Mouse (Mus musculus) G1E (cell line): ENCODE results near the gene Nudcd3. TPM values are rescaled to one million over a fixed set of nuclear protein-coding genes. Genes with fewer than 3 reads are reported as not detected.

ENCODE experiments used
- ATAC-seq: 2 replicates; pipeline ENCODE4 v1.8.0; 2016; ENCODE audit warnings: mild to moderate bottlenecking; ENCODE audit not compliant: insufficient number of reproducible peaks, poor library complexity, low FRiP score, severe bottlenecking; ENCODE audit errors: extremely low read depth
- DNase-seq: peaks from one replicate; pipeline ENCODE4 v3.0.0; 2012; ENCODE audit warnings: low spot score
- H3K27me3 ChIP-seq: 2 replicates; pipeline ENCODE4 v1.6.1; 2012; ENCODE audit warnings: mild to moderate bottlenecking, low read length, inconsistent platforms; ENCODE audit not compliant: insufficient read depth
- H3K36me3 ChIP-seq: replicated peaks from 2 replicates; pipeline ENCODE3; 2012; ENCODE audit warnings: mild to moderate bottlenecking, inconsistent platforms
- H3K4me1 ChIP-seq: 2 replicates; pipeline ENCODE4 v1.6.1; 2012; ENCODE audit warnings: low read depth, low read length, inconsistent platforms, mixed read lengths; ENCODE audit not compliant: insufficient read depth
- H3K4me3 ChIP-seq: 2 replicates; pipeline ENCODE4 v1.5.1; 2012; ENCODE audit warnings: low read depth, mild to moderate bottlenecking, inconsistent platforms, low read length, moderate library complexity, mixed read lengths
- H3K9me3 ChIP-seq: replicated peaks from 2 replicates; pipeline ENCODE4 v1.6.1; 2012; ENCODE audit warnings: inconsistent platforms
- CTCF ChIP-seq: IDR thresholded peaks from 2 replicates; pipeline ENCODE4 v1.5.1; 2012; ENCODE audit warnings: low read depth, low read length, inconsistent platforms, mixed read lengths
- GATA1 ChIP-seq: IDR thresholded peaks from 2 replicates; pipeline ENCODE4 v1.6.1; 2012; ENCODE audit warnings: borderline replicate concordance, low read length, inconsistent platforms, mixed read lengths
- GATA2 ChIP-seq: IDR thresholded peaks from 2 replicates; pipeline ENCODE4 v1.6.1; 2012; ENCODE audit warnings: low read depth, low read length, inconsistent platforms, borderline replicate concordance
- POLR2AphosphoS5 ChIP-seq: IDR thresholded peaks from 2 replicates; pipeline ENCODE4 v1.6.1; 2012; ENCODE audit warnings: low read depth, low read length, inconsistent platforms; ENCODE audit not compliant: insufficient replicate concordance
- TAL1 ChIP-seq: conservative IDR thresholded peaks from 2 replicates; pipeline ENCODE4 v1.6.1; 2012; ENCODE audit warnings: low read depth, low read length, inconsistent platforms, mixed read lengths
- polyA plus RNA-seq: library from polyadenylated mRNA; stranded (reverse); fragments of >175 nt; gene quantifications from 2 replicates; pipeline ENCODE4 v1.2.3, GENCODE M21; 2012
- total RNA-seq, 2 experiments: library from RNA; stranded (forward) in 1 of 2; stranded (reverse) in 1 of 2; fragments of 200-1000 nt in 1 of 2; fragments of >200 nt in 1 of 2; fragmentation: Nextera tagmentation in 1 of 2; gene quantifications; 2 replicates each; pipeline ENCODE4 v1.2.3; 2014 to 2017

The Nudcd3 gene
- total RNA-seq (2014; fragmentation: Nextera tagmentation) (17.6 and 18.1 TPM in 2 replicates), total RNA-seq (2017) (32.0 and 34.8 TPM in 2 replicates), polyA plus RNA-seq (21.7 and 25.7 TPM in 2 replicates)

- peak within 1 kb of the TSS; percentile 99 for H3K4me3 ChIP-seq
- 0 out of 2 replicates have a peak, but pooled peaks cover under 1% of the 10 kb centered on the region for H3K27me3 ChIP-seq
- H3K36me3 ChIP-seq: peaks cover 28% of the 10 kb centered on the region
- TF ChIP-seq CTCF (no peak), TAL1 (no peak), GATA2 (no peak), GATA1 (no peak), POLR2AphosphoS5 (no peak)
- ATAC-seq (peak; percentile 73), DNase-seq (peak; percentile 77)
- peaks cover 34% of the 10 kb centered on the region for H3K4me1 ChIP-seq
- H3K9me3 ChIP-seq: no peaks in the 10 kb centered on the region
Observed at GRCm38 (mm10) chr11:6200087-6200569, at the start of gene Nudcd3. Nudcd3 (minus strand) TSS chr11:6200415.

GRCm38 (mm10) chr11:6244707-6245106 is 44.5 kb upstream of the Nudcd3 start:
- H3K4me1 ChIP-seq: no peaks in the 10 kb centered on the region
- DNase-seq (no peak), ATAC-seq (no peak)
- H3K4me3 ChIP-seq: no peak overlapping the region
- H3K36me3 ChIP-seq: no peaks in the 10 kb centered on the region
- no peaks in the 10 kb centered on the region for H3K9me3 ChIP-seq
- peaks cover 6% of the 10 kb centered on the region; the same call in 1 of the 2 replicates for H3K27me3 ChIP-seq
- TF ChIP-seq GATA1 (no peak), CTCF (no peak), POLR2AphosphoS5 (no peak), TAL1 (no peak), GATA2 (no peak)

GRCm38 (mm10) chr11:6233025-6233424 is 32.8 kb upstream of the Nudcd3 start:
- ATAC-seq (no peak), DNase-seq (no peak)
- H3K4me1 ChIP-seq: no peaks in the 10 kb centered on the region
- peaks cover 20% of the 10 kb centered on the region for H3K27me3 ChIP-seq
- H3K36me3 ChIP-seq: no peaks in the 10 kb centered on the region
- H3K9me3 ChIP-seq: peaks cover 11% of the 10 kb centered on the region
- H3K4me3 ChIP-seq: no peak overlapping the region
- no peak for TF ChIP-seq POLR2AphosphoS5
- TF ChIP-seq CTCF: no peak
- TF ChIP-seq GATA2: no peak
- no peak for TF ChIP-seq GATA1
- TF ChIP-seq TAL1: no peak

DNA sequence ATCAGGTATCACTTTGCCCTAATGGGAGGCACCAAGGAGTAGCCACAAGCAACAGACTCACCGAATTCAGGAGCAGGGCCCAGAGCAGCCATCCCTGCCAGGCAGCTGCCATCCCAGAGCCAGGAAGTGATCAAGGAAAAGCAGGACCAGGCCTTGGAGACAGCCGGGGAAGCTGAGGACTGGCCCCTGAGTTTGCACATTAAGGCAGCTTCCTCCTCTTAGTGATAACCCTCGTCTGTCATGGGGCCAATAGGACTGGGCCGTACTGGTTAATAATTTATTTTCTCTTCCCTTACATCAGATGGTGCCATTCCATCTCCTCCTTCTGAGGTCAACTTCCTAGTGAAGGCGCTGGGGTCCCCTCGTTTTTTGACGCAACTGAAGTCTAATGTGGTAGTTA is 29.8 kb upstream of the Nudcd3 start, which contains the start of gene Npc1l1:
Gene Npc1l1, minus strand, starts transcription at position 132 of the 400 bp plus-strand sequence.
- Histone ChIP-seq H3K4me1 (no peaks in the 10 kb centered on the region), H3K36me3 (no peaks in the 10 kb centered on the region), H3K4me3 (no peak within 1 kb of the TSS), H3K9me3 (peaks cover 3% of the 10 kb centered on the region), H3K27me3 (peaks cover 41% of the 10 kb centered on the region)
- ATAC-seq: no peak
- TF ChIP-seq GATA1: no peak
- TF ChIP-seq GATA2: no peak
- no peak for TF ChIP-seq TAL1
- no peak for TF ChIP-seq CTCF
- TF ChIP-seq POLR2AphosphoS5: no peak
- DNase-seq: no peak

DNA sequence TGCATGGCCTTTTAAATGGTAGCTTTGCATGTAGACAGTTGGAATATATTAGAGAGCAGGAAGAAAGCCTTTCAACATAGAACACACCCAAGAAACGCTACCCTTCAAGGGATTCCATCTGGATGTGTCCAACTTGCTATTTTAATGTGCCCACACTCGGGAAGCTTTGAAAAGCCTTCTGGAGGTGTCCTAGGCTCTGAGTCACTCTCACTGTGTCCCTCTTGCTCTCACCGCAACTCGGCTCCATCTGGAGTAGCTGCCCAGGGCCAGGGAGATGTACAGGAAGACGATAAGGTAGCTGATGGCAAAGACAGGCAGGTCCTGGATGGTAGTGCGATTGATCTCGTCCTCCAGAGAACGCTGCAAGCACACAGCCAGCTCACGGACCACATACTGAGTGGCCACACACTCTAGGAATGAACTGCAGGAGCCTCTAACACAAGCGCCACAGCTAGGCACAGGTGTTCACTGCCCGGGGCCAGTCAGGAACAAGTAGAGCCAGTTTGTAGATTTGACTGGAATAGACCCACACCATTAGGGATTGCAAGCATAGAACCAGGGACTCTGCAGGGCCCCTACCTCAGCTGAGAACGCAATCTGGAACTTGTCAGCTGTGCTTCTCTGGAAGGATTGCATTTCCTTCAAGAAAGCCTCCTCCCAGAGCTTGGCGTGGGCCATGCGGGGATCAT is 24.5 kb upstream of the Nudcd3 start:
- Histone ChIP-seq H3K27me3 (peaks cover 49% of the 10 kb centered on the region), H3K4me3 (no peak overlapping the region), H3K36me3 (no peaks in the 10 kb centered on the region), H3K9me3 (no peaks in the 10 kb centered on the region), H3K4me1 (no peaks in the 10 kb centered on the region)
- TF ChIP-seq GATA1 (no peak), CTCF (no peak), POLR2AphosphoS5 (no peak), GATA2 (no peak)
- ATAC-seq (no peak), DNase-seq (no peak)

DNA sequence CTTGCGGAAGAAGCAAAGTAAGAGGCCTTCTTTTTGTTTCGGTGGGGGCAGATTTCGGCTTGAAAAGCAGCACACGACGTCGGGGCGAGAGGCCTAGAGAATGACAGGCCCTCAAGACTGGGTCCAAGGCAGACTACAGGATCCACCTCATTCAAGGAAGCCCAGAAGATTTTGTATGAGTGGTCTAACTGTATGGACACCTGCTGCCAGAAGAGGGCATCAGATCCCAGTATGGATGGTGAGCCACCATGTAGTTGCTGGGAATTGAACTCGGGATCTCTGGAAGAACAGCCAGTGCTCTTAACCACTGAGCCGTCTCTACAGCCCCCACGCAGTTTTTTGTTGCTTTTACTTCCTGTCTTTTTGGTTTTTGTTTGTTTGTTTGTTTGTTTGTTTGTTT is 22.0 kb upstream of the Nudcd3 start:
- ATAC-seq (no peak), DNase-seq (no peak)
- Histone ChIP-seq H3K36me3 (no peaks in the 10 kb centered on the region), H3K4me3 (no peak overlapping the region), H3K4me1 (peaks cover 6% of the 10 kb centered on the region), H3K27me3 (peaks cover 40% of the 10 kb centered on the region), H3K9me3 (no peaks in the 10 kb centered on the region)
- no peak for TF ChIP-seq CTCF
- no peak for TF ChIP-seq GATA1
- no peak for TF ChIP-seq TAL1
- TF ChIP-seq GATA2: no peak
- TF ChIP-seq POLR2AphosphoS5: no peak
